Mouse (Mus musculus): Measurements from ENCODE around the gene Gm17334. TPM values are rescaled to one million over a fixed set of nuclear protein-coding genes. Genes with fewer than 3 reads are reported as not detected.

Gene Gm17334
- 0.13 TPM in 1 of 2 replicates, not detected in the other for polyA plus RNA-seq (2016; fragmentation: Nextera tagmentation; extraction: Ambion mirVana)

GRCm38 (mm10) chr11:53773087-53773486 is at the start of gene Gm17334:
TSS of gene Gm17334 (minus strand) at chr11:53773187.
- peaks cover 38% of the 10 kb centered on the region for H3K36me3 ChIP-seq
- no peaks in the 10 kb centered on the region for H3K9me3 ChIP-seq (replicated peaks)
- peaks cover 50% of the 10 kb centered on the region for H3K27me3 ChIP-seq (replicated peaks)
- ATAC-seq: no peak
- H3K9ac ChIP-seq: no peak within 1 kb of the TSS
- H3K4me3 ChIP-seq: no peak within 1 kb of the TSS
- no peak within 1 kb of the TSS for H3K4me2 ChIP-seq
- peaks cover 17% of the 10 kb centered on the region for H3K4me1 ChIP-seq
- 71% methylated on average over 5 of the region's 5 CpGs for WGBS (ENCODE audit: insufficient replicate concordance)
- no peak within 1 kb of the TSS for H3K27ac ChIP-seq

GRCm38 (mm10) chr11:53821945-53822338 is 49.0 kb upstream of the Gm17334 start:
- H3K4me3 ChIP-seq: no peak overlapping the region
- no peak overlapping the region for H3K27ac ChIP-seq
- H3K4me2 ChIP-seq: no peak overlapping the region
- no peaks in the 10 kb centered on the region for H3K36me3 ChIP-seq
- WGBS (ENCODE audit: insufficient replicate concordance): 83% methylated on average over 3 of the region's 3 CpGs
- H3K4me1 ChIP-seq: peaks cover 4% of the 10 kb centered on the region; the same call in 1 of the 2 replicates
- ATAC-seq: no peak
- H3K9ac ChIP-seq: no peak overlapping the region
- no peaks in the 10 kb centered on the region for H3K9me3 ChIP-seq (replicated peaks)
- H3K27me3 ChIP-seq (replicated peaks): no peaks in the 10 kb centered on the region; the same call in 1 of the 2 replicates

- 78% methylated on average over 11 of the region's 11 CpGs for WGBS (ENCODE audit: insufficient replicate concordance)
- ATAC-seq: no peak
- Histone ChIP-seq H3K4me1 (peaks cover 4% of the 10 kb centered on the region; the same call in 1 of the 2 replicates), H3K9ac (no peak overlapping the region), H3K27me3 (replicated peaks) (no peaks in the 10 kb centered on the region; the same call in 1 of the 2 replicates), H3K36me3 (no peaks in the 10 kb centered on the region), H3K4me2 (no peak overlapping the region), H3K4me3 (no peak overlapping the region), H3K27ac (no peak overlapping the region), H3K9me3 (replicated peaks) (no peaks in the 10 kb centered on the region)
Observed at GRCm38 (mm10) chr11:53821230-53821944, 48.4 kb upstream of the Gm17334 start.

DNA sequence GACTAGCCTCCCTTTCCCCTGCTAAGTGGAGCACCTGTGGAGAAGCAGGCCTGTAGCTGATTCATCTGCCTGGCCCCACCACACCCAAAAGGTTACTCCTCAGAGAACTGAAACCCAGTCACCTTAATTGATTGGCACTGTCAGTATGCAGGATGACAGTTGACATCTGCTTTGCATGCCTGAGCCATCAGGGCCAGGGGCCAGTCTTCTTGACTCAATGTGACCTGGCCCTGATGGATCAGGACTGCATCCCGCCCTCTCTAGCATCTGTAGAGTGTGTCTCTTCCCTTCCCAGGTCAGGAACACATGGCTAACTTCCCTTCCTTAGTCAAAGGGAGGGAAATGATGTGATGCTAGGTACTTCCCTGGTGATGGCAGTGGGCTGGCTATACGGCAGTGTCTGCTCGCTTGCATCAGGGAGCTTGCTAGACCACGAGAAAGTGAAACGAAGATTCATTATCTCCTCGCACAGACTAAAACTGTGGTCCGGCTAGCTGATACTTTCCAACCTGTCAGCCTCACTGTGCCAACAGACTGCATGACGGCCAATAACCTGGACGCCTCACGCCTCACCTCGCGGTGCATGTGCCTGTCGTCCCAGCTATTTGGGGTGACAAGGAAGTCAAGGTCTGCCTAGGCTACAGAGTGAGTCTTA is 47.7 kb upstream of the Gm17334 start:
- ATAC-seq: no peak
- Histone ChIP-seq H3K9me3 (replicated peaks) (no peaks in the 10 kb centered on the region), H3K4me1 (peaks cover 4% of the 10 kb centered on the region; the same call in 1 of the 2 replicates), H3K27ac (no peak overlapping the region), H3K36me3 (no peaks in the 10 kb centered on the region), H3K27me3 (replicated peaks) (no peaks in the 10 kb centered on the region; the same call in 1 of the 2 replicates), H3K9ac (no peak overlapping the region), H3K4me3 (no peak overlapping the region), H3K4me2 (no peak overlapping the region)
- WGBS (ENCODE audit: insufficient replicate concordance): 44% methylated on average over 13 of the region's 13 CpGs

DNA sequence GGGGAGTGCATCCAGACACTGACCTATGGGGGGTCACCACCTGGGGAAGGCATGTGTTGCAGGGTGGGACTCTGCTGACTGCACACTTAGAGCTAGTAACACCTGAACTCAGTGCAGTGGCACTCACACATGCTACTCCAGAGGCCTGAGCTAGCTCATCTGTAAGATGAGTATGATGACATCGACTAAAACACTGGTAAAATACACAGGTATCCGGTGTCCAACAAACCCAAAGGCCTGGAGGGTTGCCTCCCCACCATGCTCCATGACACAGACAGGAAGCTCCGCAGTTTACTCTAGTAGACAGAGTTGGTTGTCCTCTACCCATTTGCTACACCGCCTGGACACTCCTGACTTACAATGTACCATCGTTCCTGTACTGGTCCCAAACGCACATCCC is 46.5 kb upstream of the Gm17334 start:
- Histone ChIP-seq H3K27ac (no peak overlapping the region), H3K4me3 (no peak overlapping the region), H3K4me2 (no peak overlapping the region), H3K9me3 (replicated peaks) (no peaks in the 10 kb centered on the region), H3K4me1 (peaks cover 4% of the 10 kb centered on the region; the same call in 1 of the 2 replicates), H3K36me3 (no peaks in the 10 kb centered on the region), H3K9ac (no peak overlapping the region), H3K27me3 (replicated peaks) (no peaks in the 10 kb centered on the region; the same call in 1 of the 2 replicates)
- no peak for ATAC-seq
- WGBS (ENCODE audit: insufficient replicate concordance): 77% methylated on average over 6 of the region's 6 CpGs

DNA sequence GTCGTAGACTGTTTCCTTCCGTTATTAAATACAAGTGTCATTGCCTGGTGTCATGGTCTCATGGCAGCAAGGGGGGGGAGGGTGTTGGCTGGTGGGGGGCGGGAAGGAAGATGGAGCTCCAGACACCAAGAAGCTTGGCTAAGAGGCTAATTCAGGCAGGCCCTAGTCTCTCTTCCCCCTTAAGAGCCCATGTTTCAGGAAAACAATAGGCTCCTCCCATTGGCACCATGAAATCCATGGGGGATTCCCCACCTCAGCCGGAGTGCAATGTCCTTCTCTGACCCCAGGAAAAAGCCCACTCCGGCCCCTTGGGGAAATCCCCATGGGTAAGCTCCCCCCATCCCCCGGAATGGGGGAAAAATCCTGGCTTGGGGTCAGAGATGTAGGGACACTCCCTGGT is 45.8 kb upstream of the Gm17334 start:
- WGBS (ENCODE audit: insufficient replicate concordance): 49% methylated on average over 6 of the region's 6 CpGs
- no peaks in the 10 kb centered on the region for H3K36me3 ChIP-seq
- peaks cover 4% of the 10 kb centered on the region; the same call in 1 of the 2 replicates for H3K4me1 ChIP-seq
- H3K27ac ChIP-seq: no peak overlapping the region
- no peak overlapping the region for H3K4me2 ChIP-seq
- no peak overlapping the region for H3K9ac ChIP-seq
- no peak for ATAC-seq
- H3K4me3 ChIP-seq: no peak overlapping the region
- no peaks in the 10 kb centered on the region; the same call in 1 of the 2 replicates for H3K27me3 ChIP-seq (replicated peaks)
- H3K9me3 ChIP-seq (replicated peaks): no peaks in the 10 kb centered on the region

GRCm38 (mm10) chr11:53816841-53817375 is 43.9 kb upstream of the Gm17334 start:
- H3K9ac ChIP-seq: no peak overlapping the region
- no peaks in the 10 kb centered on the region for H3K36me3 ChIP-seq
- H3K4me1 ChIP-seq: no peaks in the 10 kb centered on the region
- WGBS (ENCODE audit: insufficient replicate concordance): 71% methylated on average over 5 of the region's 5 CpGs
- H3K27me3 ChIP-seq (replicated peaks): no peaks in the 10 kb centered on the region; the same call in 1 of the 2 replicates
- no peak for ATAC-seq
- no peak overlapping the region for H3K27ac ChIP-seq
- H3K4me3 ChIP-seq: no peak overlapping the region
- H3K4me2 ChIP-seq: no peak overlapping the region
- H3K9me3 ChIP-seq (replicated peaks): no peaks in the 10 kb centered on the region

GRCm38 (mm10) chr11:53814810-53815209 is 41.8 kb upstream of the Gm17334 start:
- Histone ChIP-seq H3K4me3 (no peak overlapping the region), H3K9ac (no peak overlapping the region), H3K27ac (no peak overlapping the region), H3K4me2 (no peak overlapping the region), H3K4me1 (no peaks in the 10 kb centered on the region), H3K27me3 (replicated peaks) (no peaks in the 10 kb centered on the region; the same call in 1 of the 2 replicates), H3K36me3 (no peaks in the 10 kb centered on the region), H3K9me3 (replicated peaks) (no peaks in the 10 kb centered on the region)
- no peak for ATAC-seq
- 44% methylated on average over 3 of the region's 3 CpGs for WGBS (ENCODE audit: insufficient replicate concordance)

DNA sequence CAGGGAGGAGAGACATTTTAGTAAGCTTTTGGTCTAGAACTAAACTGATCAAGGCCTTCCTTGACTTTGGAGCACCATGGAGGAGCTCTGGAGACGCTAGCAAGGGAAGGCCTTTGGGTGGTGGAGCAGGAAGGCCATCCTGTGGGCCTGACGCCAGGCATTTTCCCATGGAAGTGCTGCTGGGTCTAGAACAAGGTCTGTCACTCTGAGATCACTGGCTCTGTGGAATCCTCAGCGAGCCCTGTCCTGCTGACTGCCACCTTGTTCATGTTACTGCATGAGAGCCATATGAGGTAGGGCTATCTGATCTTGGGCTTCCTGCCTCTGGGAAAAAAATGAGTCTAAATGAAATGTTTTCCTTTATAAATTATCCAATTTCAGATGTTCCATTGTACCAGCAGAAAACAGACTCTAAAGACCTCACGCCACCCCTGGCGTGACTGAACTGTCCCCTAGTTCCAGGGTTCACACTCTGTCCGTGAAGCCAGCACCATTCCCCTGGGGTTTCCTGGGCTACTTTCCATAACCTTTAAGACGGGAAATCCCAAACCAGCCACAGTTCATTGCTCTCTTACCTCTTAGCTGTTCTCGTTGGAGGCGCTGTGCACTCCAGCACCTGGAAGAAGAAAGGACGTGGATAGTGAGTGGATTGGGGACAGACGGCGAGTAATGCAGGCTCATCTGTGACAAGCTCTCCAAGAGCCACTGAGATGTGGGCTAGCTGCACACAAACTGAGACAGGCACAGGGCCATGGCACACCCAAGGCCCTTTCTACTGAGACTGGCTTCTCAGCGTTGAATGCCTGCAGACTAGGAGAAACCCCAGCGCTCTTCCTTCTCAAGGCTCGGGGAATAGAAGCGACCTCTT is 40.2 kb upstream of the Gm17334 start:
- no peak overlapping the region for H3K27ac ChIP-seq
- H3K9me3 ChIP-seq (replicated peaks): no peaks in the 10 kb centered on the region
- no peak overlapping the region for H3K9ac ChIP-seq
- ATAC-seq: no peak
- no peaks in the 10 kb centered on the region; the same call in 1 of the 2 replicates for H3K27me3 ChIP-seq (replicated peaks)
- 66% methylated on average over 16 of the region's 16 CpGs for WGBS (ENCODE audit: insufficient replicate concordance)
- no peaks in the 10 kb centered on the region for H3K4me1 ChIP-seq
- H3K4me2 ChIP-seq: no peak overlapping the region
- H3K4me3 ChIP-seq: no peak overlapping the region
- H3K36me3 ChIP-seq: no peaks in the 10 kb centered on the region

GRCm38 (mm10) chr11:53811312-53811711 is 38.3 kb upstream of the Gm17334 start:
- WGBS (ENCODE audit: insufficient replicate concordance): 69% methylated on average over 3 of the region's 3 CpGs
- ATAC-seq: no peak
- Histone ChIP-seq H3K4me3 (no peak overlapping the region), H3K4me1 (no peaks in the 10 kb centered on the region), H3K27me3 (replicated peaks) (no peaks in the 10 kb centered on the region), H3K27ac (no peak overlapping the region), H3K36me3 (no peaks in the 10 kb centered on the region), H3K4me2 (no peak overlapping the region), H3K9ac (no peak overlapping the region), H3K9me3 (replicated peaks) (no peaks in the 10 kb centered on the region)

- ATAC-seq: no peak
- H3K9me3 ChIP-seq (replicated peaks): no peaks in the 10 kb centered on the region
- WGBS (ENCODE audit: insufficient replicate concordance): 31% methylated on average over 2 of the region's 2 CpGs
Observed at GRCm38 (mm10) chr11:53810749-53811148, 37.8 kb upstream of the Gm17334 start.

More at GRCm38 (mm10) chr11:53810749-53811148, 37.8 kb upstream of the Gm17334 start:
- H3K36me3 ChIP-seq: no peaks in the 10 kb centered on the region
- no peaks in the 10 kb centered on the region for H3K4me1 ChIP-seq
- H3K27me3 ChIP-seq (replicated peaks): no peaks in the 10 kb centered on the region
- no peak overlapping the region for H3K4me3 ChIP-seq
- H3K27ac ChIP-seq: no peak overlapping the region
- H3K4me2 ChIP-seq: no peak overlapping the region
- no peak overlapping the region for H3K9ac ChIP-seq

Measured in liver, embryonic 12.5 days (tissue).